Mouse (Mus musculus) intestine, embryonic 15.5 days (tissue): ENCODE measurements around the gene Dytn. TPM values are rescaled to one million over a fixed set of nuclear protein-coding genes. Genes with fewer than 3 reads are reported as not detected.

Experiments
- ATAC-seq: fragments of 200-750 bp; cut with Nextera tagmentation; 2 replicates; pipeline ENCODE4 v1.8.0; 2017; ENCODE audit warnings: moderate TSS enrichment, moderate library complexity
- H3K27ac ChIP-seq: fragments of 300-500 bp; sonication (generic); 2 replicates; pipeline ENCODE4 v1.5.1; 2015; ENCODE audit warnings: mild to moderate bottlenecking, inconsistent platforms
- H3K27me3 ChIP-seq: fragments of 300-500 bp; sonication (generic); replicated peaks from 2 replicates; pipeline ENCODE4 v1.6.1; 2015; ENCODE audit warnings: inconsistent platforms
- H3K36me3 ChIP-seq: fragments of 300-500 bp; sonication (generic); 2 replicates; pipeline ENCODE4 v1.6.1; 2015; ENCODE audit warnings: inconsistent platforms
- H3K4me1 ChIP-seq: fragments of 300-500 bp; sonication (generic); replicated peaks from 2 replicates; pipeline ENCODE4 v1.6.1; 2015; ENCODE audit warnings: inconsistent platforms
- H3K4me2 ChIP-seq: fragments of 300-500 bp; sonication (generic); replicated peaks from 2 replicates; pipeline ENCODE4 v1.6.1; 2015; ENCODE audit warnings: mild to moderate bottlenecking, inconsistent platforms
- H3K4me3 ChIP-seq: fragments of 300-500 bp; sonication (generic); replicated peaks from 2 replicates; pipeline ENCODE4 v1.5.1; 2015; ENCODE audit warnings: inconsistent platforms
- H3K9ac ChIP-seq: fragments of 300-500 bp; sonication (generic); 2 replicates; pipeline ENCODE4 v1.6.1; 2015; ENCODE audit warnings: inconsistent platforms
- H3K9me3 ChIP-seq: fragments of 300-500 bp; sonication (generic); 2 replicates; pipeline ENCODE4 v1.6.1; 2016; ENCODE audit warnings: inconsistent platforms
- WGBS: fragments of 180-500 bp; shearing (Covaris S2); methylation state at CpG from one replicate; pipeline ENCODE4 v1.1.7; 2015; 5-methylcytosine and 5-hydroxymethylcytosine counted together
- polyA plus RNA-seq: library from polyadenylated mRNA; unstranded; fragments of >200 nt; fragmentation: Nextera tagmentation; extraction: Ambion mirVana; gene quantifications from 2 replicates; pipeline ENCODE4 v1.2.1, GENCODE M21; 2015

The Dytn gene
- polyA plus RNA-seq, 1 experiment from 2014 or later: not detected

DNA sequence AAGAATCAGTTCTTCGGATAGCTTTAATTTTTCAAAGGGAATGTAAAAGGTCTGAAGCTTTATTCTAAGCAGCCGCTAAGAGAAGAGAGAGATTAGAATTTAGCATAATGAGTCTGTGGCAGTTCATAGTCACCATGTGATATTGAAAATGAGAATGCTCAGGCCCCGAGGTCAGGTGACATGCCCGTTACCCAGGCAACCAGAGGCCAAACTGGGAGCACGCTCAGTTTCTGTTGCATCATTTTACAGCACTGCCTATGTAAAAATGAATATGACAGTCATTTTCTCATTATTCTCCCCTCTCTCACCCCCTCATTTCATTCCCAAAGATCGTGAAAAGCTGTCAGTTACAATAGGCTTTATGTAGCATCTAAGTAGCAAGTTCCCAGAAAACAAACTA lies 113.3 kb downstream of the Dytn start:
- no peaks in the 10 kb centered on the region for H3K36me3 ChIP-seq
- no peaks in the 10 kb centered on the region for H3K27me3 ChIP-seq
- 57% methylated on average over 6 of the region's 6 CpGs for WGBS
- no peak overlapping the region for H3K4me2 ChIP-seq
- H3K9ac ChIP-seq: no peak overlapping the region
- H3K27ac ChIP-seq: no peak overlapping the region
- no peaks in the 10 kb centered on the region for H3K4me1 ChIP-seq
- H3K9me3 ChIP-seq: no peaks in the 10 kb centered on the region
- H3K4me3 ChIP-seq: no peak overlapping the region
- no peak; the same call in 1 of the 2 replicates for ATAC-seq

Other genes with a start within 250 kb of the Dytn start
- 1.5 and 2.1 TPM in 2 replicates for gene Adam23, start 241.0 kb downstream of the Dytn start, polyA plus RNA-seq
- gene Gm39653, start 71.0 kb downstream of the Dytn start, polyA plus RNA-seq: not detected in 2 replicates
- gene Mdh1b, start 43.4 kb upstream of the Dytn start, polyA plus RNA-seq: not detected in 2 replicates
- gene Fastkd2, start 43.7 kb upstream of the Dytn start, polyA plus RNA-seq: 84.2 and 86.0 TPM in 2 replicates
- not detected in 2 replicates for gene 4933402D24Rik, start 82.3 kb upstream of the Dytn start, polyA plus RNA-seq